In genomic region chr11:51391548-51391947, GRCm38 (mm10) we compare ENCODE assay signal across 10 mouse cellular contexts.
A peak's percentile ranks its signal among the peaks of the same experiment; 100 is the strongest.
DNase-seq lines count a peak whose midpoint lies in the region; ATAC-seq and TF ChIP-seq lines count a peak whose summit lies in the region.
"Had no signal": no experiment of that assay in that cellular context is flagged by ENCODE, and none has a peak within 500 bp of the region (broad histone marks: within the 10 kb centered on the region; RNA-seq: fewer than 3 reads in every experiment).

No protein-coding gene starts in this region.

- no peak overlapping the region for H3K9ac ChIP-seq in intestine, embryonic 14.5 days (ENCODE audit: low read length)
- H3K9ac ChIP-seq in intestine, postnatal 0 days (ENCODE audit: low read depth, low read length): no peak overlapping the region
- no peak overlapping the region for H3K9ac ChIP-seq in stomach, embryonic 16.5 days (ENCODE audit: low read length)
- no peak overlapping the region for H3K9ac ChIP-seq in kidney, embryonic 15.5 days
- H3K9ac ChIP-seq: hindbrain, embryonic 12.5 days had no signal

- no peaks in the 10 kb centered on the region for H3K9me3 ChIP-seq in intestine, embryonic 14.5 days (ENCODE audit: control insufficient read depth, low read length)
- H3K9me3 ChIP-seq in intestine, postnatal 0 days (ENCODE audit: control insufficient read depth): no peaks in the 10 kb centered on the region
- no peaks in the 10 kb centered on the region for H3K9me3 ChIP-seq in limb, embryonic 10.5 days (replicated peaks)
- H3K9me3 ChIP-seq in stomach, embryonic 16.5 days (replicated peaks; ENCODE audit: control insufficient read depth, low read length): no peaks in the 10 kb centered on the region
- H3K9me3 ChIP-seq in kidney, embryonic 15.5 days (replicated peaks): no peaks in the 10 kb centered on the region
- H3K9me3 ChIP-seq: hindbrain, embryonic 12.5 days had no signal

- no peak for ATAC-seq in intestine, embryonic 14.5 days (replicated peaks; ENCODE audit: low FRiP score, low TSS enrichment, low read depth)
- no peak for ATAC-seq in intestine, postnatal 0 days
- ATAC-seq in stomach, embryonic 16.5 days (ENCODE audit: insufficient read depth, low FRiP score): peak; percentile 57; the same call in 1 of the 2 replicates
- ATAC-seq in kidney, embryonic 15.5 days (replicated peaks; ENCODE audit: low FRiP score): no peak
- ATAC-seq: midbrain, embryonic 16.5 days had no signal

- H3K27ac ChIP-seq in intestine, embryonic 14.5 days (ENCODE audit: low read depth): peak overlapping the region; percentile 80
- H3K27ac ChIP-seq in intestine, postnatal 0 days (ENCODE audit: low read depth, low read length): no peak overlapping the region
- peak overlapping the region; percentile 84 for H3K27ac ChIP-seq in limb, embryonic 10.5 days
- peak overlapping the region; percentile 74; the same call in 1 of the 2 replicates for H3K27ac ChIP-seq in stomach, embryonic 16.5 days (ENCODE audit: low read length)
- H3K27ac ChIP-seq in kidney, embryonic 15.5 days: no peak overlapping the region
- H3K27ac ChIP-seq: hindbrain, embryonic 12.5 days had no signal

- H3K4me2 ChIP-seq in intestine, embryonic 14.5 days (ENCODE audit: low read length): no peak overlapping the region
- no peak overlapping the region for H3K4me2 ChIP-seq in intestine, postnatal 0 days (replicated peaks; ENCODE audit: low read depth)
- H3K4me2 ChIP-seq in stomach, embryonic 16.5 days (ENCODE audit: low read depth, low read length): no peak overlapping the region
- no peak overlapping the region for H3K4me2 ChIP-seq in kidney, embryonic 15.5 days
- H3K4me2 ChIP-seq: hindbrain, embryonic 12.5 days had no signal

- DNase-seq in intestine, embryonic 14.5 days (ENCODE audit: low spot score): no peak
- DNase-seq in gastrocnemius, postnatal 14 days: peak; percentile 19
- DNase-seq in limb, embryonic 10.5 days (ENCODE audit: low spot score): no peak
- DNase-seq in spleen, postnatal 4 days (ENCODE audit: low spot score in 2 of 2): no peak
- DNase-seq in adipocyte (ENCODE audit: low spot score): no peak

- H3K4me1 ChIP-seq in intestine, embryonic 14.5 days (replicated peaks; ENCODE audit: control insufficient read depth, insufficient read depth, low read length): peaks cover 45% of the 10 kb centered on the region
- H3K4me1 ChIP-seq in intestine, postnatal 0 days (replicated peaks; ENCODE audit: control insufficient read depth, insufficient read depth, low read length): no peaks in the 10 kb centered on the region
- H3K4me1 ChIP-seq in limb, embryonic 10.5 days: peaks cover 74% of the 10 kb centered on the region
- H3K4me1 ChIP-seq in stomach, embryonic 16.5 days (ENCODE audit: control insufficient read depth, insufficient read depth, low read length): peaks cover 22% of the 10 kb centered on the region
- H3K4me1 ChIP-seq in kidney, embryonic 15.5 days: peaks cover 13% of the 10 kb centered on the region

- intact Hi-C loops in gastrocnemius, postnatal 14 days (cut with DNase I; ENCODE audit: low total_unique reads): no loop called here

- H3K4me3 ChIP-seq in intestine, embryonic 14.5 days (ENCODE audit: low read depth, low read length): no peak overlapping the region
- H3K4me3 ChIP-seq in intestine, postnatal 0 days (ENCODE audit: low read depth, low read length): no peak overlapping the region
- H3K4me3 ChIP-seq in limb, embryonic 10.5 days: no peak overlapping the region
- no peak overlapping the region for H3K4me3 ChIP-seq in stomach, embryonic 16.5 days (replicated peaks; ENCODE audit: low read length)
- H3K4me3 ChIP-seq in kidney, embryonic 15.5 days (replicated peaks): no peak overlapping the region
- H3K4me3 ChIP-seq: hindbrain, embryonic 12.5 days had no signal

- 39% methylated on average over 4 of the region's 4 CpGs for WGBS in intestine, embryonic 14.5 days
- WGBS in intestine, postnatal 0 days: 61% methylated on average over 4 of the region's 4 CpGs
- WGBS in limb, embryonic 10.5 days: 86% methylated on average over 4 of the region's 4 CpGs
- WGBS in stomach, embryonic 16.5 days: 47% methylated on average over 4 of the region's 4 CpGs
- 68% methylated on average over 4 of the region's 4 CpGs for WGBS in kidney, embryonic 15.5 days

- no peaks in the 10 kb centered on the region for H3K27me3 ChIP-seq in intestine, embryonic 14.5 days (replicated peaks; ENCODE audit: control insufficient read depth, insufficient read depth, low read length)
- no peaks in the 10 kb centered on the region for H3K27me3 ChIP-seq in intestine, postnatal 0 days (replicated peaks; ENCODE audit: control insufficient read depth, insufficient read depth, low read length)
- no peaks in the 10 kb centered on the region for H3K27me3 ChIP-seq in limb, embryonic 10.5 days (ENCODE audit: low read depth, poor library complexity, severe bottlenecking)
- no peaks in the 10 kb centered on the region for H3K27me3 ChIP-seq in stomach, embryonic 16.5 days (ENCODE audit: control insufficient read depth, insufficient read depth, low read length)
- H3K27me3 ChIP-seq in kidney, embryonic 15.5 days: no peaks in the 10 kb centered on the region
- H3K27me3 ChIP-seq: hindbrain, embryonic 12.5 days had no signal

- no peaks in the 10 kb centered on the region for H3K36me3 ChIP-seq in intestine, embryonic 14.5 days (ENCODE audit: control insufficient read depth, insufficient read depth, low read length)
- H3K36me3 ChIP-seq in intestine, postnatal 0 days (ENCODE audit: control insufficient read depth, insufficient read depth): no peaks in the 10 kb centered on the region
- no peaks in the 10 kb centered on the region for H3K36me3 ChIP-seq in limb, embryonic 10.5 days
- H3K36me3 ChIP-seq in stomach, embryonic 16.5 days (ENCODE audit: control insufficient read depth, insufficient read depth, low read length): no peaks in the 10 kb centered on the region
- no peaks in the 10 kb centered on the region for H3K36me3 ChIP-seq in kidney, embryonic 15.5 days
- H3K36me3 ChIP-seq: hindbrain, embryonic 12.5 days had no signal

- TF ChIP-seq CTCF in intestine, postnatal 0 days (IDR thresholded peaks at IDR 0.05; ENCODE audit: low read depth): no peak

Comparison
In these comparisons a context has a peak if more than half of its experiments do, and no peak if none do; other contexts are left out.
1. H3K27ac ChIP-seq: peak in intestine, embryonic 14.5 days (single experiment), limb, embryonic 10.5 days (single experiment) and stomach, embryonic 16.5 days (single experiment); none in intestine, postnatal 0 days (single experiment) and kidney, embryonic 15.5 days (single experiment).